Mouse (Mus musculus) thymus, adult 2 months (tissue): ENCODE measurements at regions not wholly inside any gene's neighbourhood (a gene's known extent, or its start where the extent isn't known, plus 50 kb on each side); places are given as distances from the start of the nearest gene placed in this dataset.

Experiments
- DNase-seq: peaks from one replicate; pipeline ENCODE4 v3.0.0; 2021
- H3K27ac ChIP-seq: fragments of 200-500 bp; 2 replicates; pipeline ENCODE4 v1.5.1; 2012; ENCODE audit warnings: low read length, control low read depth; ENCODE audit not compliant: control insufficient read depth, insufficient read depth
- H3K27me3 ChIP-seq: fragments of 200-500 bp; 2 replicates; pipeline ENCODE4 v1.6.1; 2012; ENCODE audit warnings: mild to moderate bottlenecking, low read length, moderate library complexity, mixed read lengths; ENCODE audit not compliant: control insufficient read depth, insufficient read depth
- H3K36me3 ChIP-seq: fragments of 200-500 bp; 2 replicates; pipeline ENCODE4 v1.6.1; 2012; ENCODE audit warnings: mild to moderate bottlenecking, low read length, moderate library complexity; ENCODE audit not compliant: control insufficient read depth, insufficient read depth
- H3K4me1 ChIP-seq: fragments of 200-500 bp; replicated peaks from 2 replicates; pipeline ENCODE4 v1.6.1; 2012; ENCODE audit warnings: low read length; ENCODE audit not compliant: control insufficient read depth, insufficient read depth
- H3K4me3 ChIP-seq: fragments of 200-500 bp; 2 replicates; pipeline ENCODE4 v1.5.1; 2012; ENCODE audit warnings: mild to moderate bottlenecking, low read length, control low read depth, moderate library complexity; ENCODE audit not compliant: control insufficient read depth, insufficient read depth
- CTCF ChIP-seq: fragments of 200-500 bp; IDR thresholded peaks from 2 replicates; pipeline ENCODE4 v1.5.1; 2012; ENCODE audit warnings: mild to moderate bottlenecking, control low read depth, low read length, moderate library complexity, borderline replicate concordance; ENCODE audit not compliant: control insufficient read depth, poor library complexity, insufficient read depth; ENCODE audit errors: extremely low read depth
- POLR2A ChIP-seq: fragments of 200-500 bp; IDR thresholded peaks from 2 replicates; pipeline ENCODE4 v1.6.1; 2012; ENCODE audit warnings: mild to moderate bottlenecking, low read length, control low read depth, moderate library complexity; ENCODE audit not compliant: control insufficient read depth, poor library complexity, insufficient read depth; ENCODE audit errors: extremely low read depth
- WGBS: fragments of 180-500 bp; shearing (Covaris S2); methylation state at CpG from one replicate; pipeline ENCODE4 v1.1.7; 2018; 5-methylcytosine and 5-hydroxymethylcytosine counted together

- no peak for DNase-seq
- H3K4me3 ChIP-seq = no peak overlapping the region
- 90% methylated on average over 16 of the region's 16 CpGs for WGBS
- H3K4me1 ChIP-seq = no peaks in the 10 kb centered on the region
- no peaks in the 10 kb centered on the region for H3K27me3 ChIP-seq
- no peak overlapping the region for H3K27ac ChIP-seq
- no peak for TF ChIP-seq CTCF
- no peak for TF ChIP-seq POLR2A
- no peaks in the 10 kb centered on the region for H3K36me3 ChIP-seq
Observed at GRCm38 (mm10) chr8:115942731-115943509, 235.3 kb upstream of the Maf start.

- TF ChIP-seq CTCF (no peak), POLR2A (no peak)
- no peaks in the 10 kb centered on the region for H3K27me3 ChIP-seq
- no peaks in the 10 kb centered on the region for H3K4me1 ChIP-seq
- no peak for DNase-seq
- WGBS = 59% methylated on average over 8 of the region's 8 CpGs
- H3K4me3 ChIP-seq = no peak overlapping the region
- H3K36me3 ChIP-seq = no peaks in the 10 kb centered on the region
- no peak overlapping the region for H3K27ac ChIP-seq
Observed at GRCm38 (mm10) chr8:115929472-115930210, 222.0 kb upstream of the Maf start.

GRCm38 (mm10) chr8:115921889-115922288 is 214.3 kb upstream of the Maf start:
- TF ChIP-seq CTCF = no peak
- TF ChIP-seq POLR2A = no peak

GRCm38 (mm10) chr8:115906650-115907049 is 199.1 kb upstream of the Maf start:
- H3K27me3 ChIP-seq = no peaks in the 10 kb centered on the region
- H3K4me1 ChIP-seq = no peaks in the 10 kb centered on the region
- WGBS = 96% methylated on average over 5 of the region's 5 CpGs
- H3K4me3 ChIP-seq = no peak overlapping the region
- H3K27ac ChIP-seq = no peak overlapping the region
- DNase-seq = no peak
- H3K36me3 ChIP-seq = no peaks in the 10 kb centered on the region
- TF ChIP-seq CTCF (no peak), POLR2A (no peak)

More at GRCm38 (mm10) chr8:115921889-115922288, 214.3 kb upstream of the Maf start:
- Histone ChIP-seq H3K36me3 (no peaks in the 10 kb centered on the region), H3K27ac (no peak overlapping the region), H3K27me3 (no peaks in the 10 kb centered on the region), H3K4me3 (no peak overlapping the region), H3K4me1 (no peaks in the 10 kb centered on the region)
- WGBS = 97% methylated on average over 6 of the region's 6 CpGs
- DNase-seq = no peak

- 81% methylated on average over 6 of the region's 6 CpGs for WGBS
- no peak for TF ChIP-seq CTCF
- TF ChIP-seq POLR2A = no peak
- no peaks in the 10 kb centered on the region for H3K36me3 ChIP-seq
- no peak for DNase-seq
- H3K4me3 ChIP-seq = no peak overlapping the region
- H3K27ac ChIP-seq = no peak overlapping the region
- H3K4me1 ChIP-seq = no peaks in the 10 kb centered on the region
- H3K27me3 ChIP-seq = no peaks in the 10 kb centered on the region
Observed at GRCm38 (mm10) chr8:115903853-115904420, 196.3 kb upstream of the Maf start.

GRCm38 (mm10) chr8:115897521-115898178 is 190.1 kb upstream of the Maf start:
- H3K27ac ChIP-seq = no peak overlapping the region
- no peak for TF ChIP-seq POLR2A
- TF ChIP-seq CTCF = no peak
- DNase-seq = no peak

More at GRCm38 (mm10) chr8:115897521-115898178, 190.1 kb upstream of the Maf start:
- Histone ChIP-seq H3K27me3 (no peaks in the 10 kb centered on the region), H3K4me3 (no peak overlapping the region), H3K4me1 (no peaks in the 10 kb centered on the region), H3K36me3 (no peaks in the 10 kb centered on the region)
- 58% methylated on average over 6 of the region's 6 CpGs for WGBS
